Mouse (Mus musculus) layer of hippocampus, adult 9-11 months (tissue): ENCODE data around the gene Sfn.
"Not testable (repeated sequence)": the region's sequence is repeated elsewhere in the genome, so short reads cannot be mapped to it uniquely, and the experiment has no call there.

Source experiments
- DNase-seq: peaks from one replicate; pipeline ENCODE4 v3.0.0; 2022

The Sfn gene

GRCm38 (mm10) chr4:133601721-133602218 lies at the start of gene Sfn:
TSS of gene Sfn (minus strand) at chr4:133602168.
- no peak for DNase-seq

DNA sequence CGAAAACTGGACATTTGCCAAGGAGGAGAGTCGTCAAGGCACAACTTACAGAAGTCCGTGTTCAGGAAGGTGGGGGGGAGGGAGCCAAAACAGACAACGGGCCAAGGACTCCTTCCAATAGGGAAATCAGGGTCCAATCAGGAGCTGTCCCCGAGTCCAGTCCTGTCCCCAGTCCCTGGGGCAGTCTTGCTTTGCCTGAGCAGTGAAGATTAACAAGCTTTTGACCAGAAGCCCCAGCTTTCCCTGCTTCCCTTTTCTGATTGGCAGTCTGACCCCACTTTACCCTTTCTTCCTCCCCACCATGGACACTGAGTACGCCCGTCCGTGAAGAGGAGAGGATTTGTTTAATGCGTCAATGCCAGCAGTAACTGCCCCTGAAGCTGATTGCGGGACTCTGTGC lies 49.5 kb upstream of the Sfn start:
- no peak for DNase-seq

GRCm38 (mm10) chr4:133649989-133650699 lies 48.2 kb upstream of the Sfn start, which contains the start of gene Zdhhc18:
TSS of gene Zdhhc18 (minus strand) at chr4:133650154.
- DNase-seq, result peak; percentile 74

DNA sequence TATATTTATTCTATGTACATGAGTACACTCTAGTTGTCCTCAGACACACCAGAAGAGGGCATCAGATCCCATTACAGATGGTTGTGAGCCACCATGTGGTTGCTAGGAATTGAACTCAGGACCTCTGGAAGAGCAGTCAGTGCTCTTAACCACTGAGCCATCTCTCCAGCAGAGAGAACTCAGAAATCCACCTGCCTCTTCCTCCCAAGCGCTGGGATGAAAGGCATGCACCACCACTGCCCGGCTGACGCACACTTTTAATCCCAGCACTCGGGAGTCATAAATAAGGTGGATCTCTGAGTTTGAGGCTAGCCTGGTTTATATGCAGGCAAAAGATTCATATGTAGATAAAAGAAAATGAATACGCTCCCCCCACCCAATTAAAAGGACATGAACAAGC lies 47.5 kb upstream of the Sfn start:
- not testable (repeated sequence) for DNase-seq

DNA sequence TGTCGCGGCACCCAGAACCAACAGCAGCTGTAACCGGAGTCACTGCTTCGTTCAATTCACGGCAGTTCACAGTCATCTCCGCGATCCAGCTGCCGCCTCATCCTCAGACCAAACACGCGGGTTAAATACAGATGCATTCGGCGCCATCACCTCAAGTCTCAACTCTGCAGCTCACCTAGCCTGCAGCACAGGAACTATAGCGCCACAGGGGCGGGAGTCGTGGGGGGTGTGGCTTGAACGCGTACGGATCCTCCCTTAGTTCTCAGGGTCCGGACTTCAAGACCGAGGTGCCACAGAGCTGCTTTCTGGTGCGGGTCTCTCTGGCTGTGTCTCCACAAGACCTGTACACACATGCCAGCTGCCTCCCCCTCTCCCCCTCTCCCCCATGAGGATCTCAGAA lies 43.7 kb upstream of the Sfn start:
- DNase-seq, result no peak

- DNase-seq, result no peak
These were observed 43.2 kb upstream of the Sfn start for GRCm38 (mm10) chr4:133645195-133645594.

DNA sequence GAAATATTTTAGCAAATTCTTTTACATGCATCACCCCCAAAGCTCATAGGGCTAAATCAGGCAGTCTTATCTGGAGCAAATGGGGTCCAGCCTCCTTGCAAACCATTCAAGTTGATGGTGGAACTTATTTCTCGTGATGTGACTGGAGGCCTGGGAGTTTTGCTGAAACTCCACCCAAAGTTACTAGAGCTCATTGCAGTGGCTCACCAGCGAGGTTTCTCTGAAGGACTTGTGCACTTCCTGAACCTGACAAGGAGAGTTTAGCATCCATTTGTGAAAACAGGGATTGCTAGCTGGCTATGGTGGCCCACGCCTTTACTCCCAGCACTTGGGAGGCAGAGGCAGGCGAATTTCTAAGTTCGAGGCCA lies 32.1 kb upstream of the Sfn start:
- no peak for DNase-seq

DNA sequence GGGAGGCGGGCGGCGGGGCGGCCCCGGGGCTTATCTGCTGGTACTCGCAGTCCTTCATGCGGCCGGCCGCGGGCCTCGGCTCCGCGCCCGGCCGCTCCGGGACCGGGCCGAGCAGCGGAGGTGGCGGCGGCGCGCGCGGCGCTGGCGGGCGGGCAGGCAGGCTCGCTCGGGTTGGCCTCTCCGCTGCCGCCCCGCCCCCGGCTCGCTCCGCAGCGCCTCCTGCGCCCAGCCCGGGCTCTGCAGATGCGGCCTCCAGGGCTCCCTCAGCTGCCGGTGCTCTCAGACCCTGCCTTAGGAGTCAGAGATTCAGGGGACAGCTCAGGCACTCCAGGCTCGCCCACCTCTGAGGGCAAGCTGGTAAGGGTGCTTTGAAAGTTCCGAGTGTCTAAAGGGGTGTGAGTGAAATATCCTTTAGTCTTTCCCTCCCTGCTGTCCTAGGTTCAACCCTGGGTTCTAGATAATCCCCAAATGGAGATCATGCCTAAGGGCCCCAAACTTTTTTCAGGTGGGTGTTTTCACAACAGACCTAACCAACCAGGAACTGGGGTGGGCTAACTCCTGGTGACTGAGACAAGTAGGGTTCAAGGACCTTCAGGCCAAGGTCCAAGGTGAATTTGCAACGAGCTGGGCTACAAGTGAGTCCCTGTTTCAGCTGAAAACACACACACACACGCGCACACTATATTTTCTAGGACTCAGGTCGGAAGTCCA lies 31.5 kb upstream of the Sfn start:
- peak; percentile 85 for DNase-seq

DNA sequence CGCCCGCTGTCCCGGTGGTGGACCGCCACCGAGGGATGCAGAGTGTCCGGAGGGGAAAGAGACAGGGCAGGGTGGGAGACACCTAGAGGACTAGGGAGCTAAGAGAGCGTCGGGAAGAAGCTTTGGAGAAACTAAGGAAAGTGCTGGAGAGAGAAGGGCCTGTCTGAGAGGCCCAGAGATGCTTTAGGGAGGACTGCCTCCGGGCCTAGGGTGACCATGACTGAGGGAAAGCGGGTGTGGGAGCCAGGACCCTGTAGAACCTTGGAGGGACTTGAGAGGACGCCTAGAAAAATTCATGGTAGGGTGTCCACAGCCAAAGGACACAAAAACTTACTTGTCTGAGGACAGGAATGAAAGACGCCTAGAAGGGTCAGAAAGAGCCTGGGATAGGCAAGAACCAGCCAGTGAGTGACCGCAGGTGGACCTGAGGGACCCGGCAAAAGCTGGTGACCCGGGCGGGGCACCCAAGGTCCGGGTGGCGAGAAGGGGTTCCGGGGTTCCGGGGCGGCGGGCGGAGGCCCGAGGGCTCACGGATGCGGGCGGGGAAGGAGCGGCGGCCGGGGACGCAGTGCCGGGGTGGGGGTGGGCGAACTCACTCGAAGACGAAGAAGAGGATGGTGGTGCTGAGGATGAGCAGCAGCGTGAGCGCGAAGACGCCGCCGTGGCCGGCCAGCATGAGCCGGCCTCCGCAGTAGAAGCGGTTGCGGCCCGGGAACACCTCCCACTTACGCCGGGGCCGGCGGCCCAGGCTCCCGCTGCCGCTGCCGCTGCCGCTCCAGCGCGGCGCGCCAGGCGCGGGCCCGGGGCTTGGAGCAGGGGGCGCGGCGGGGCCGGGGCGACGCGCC lies 30.7 kb upstream of the Sfn start:
- no peak for DNase-seq

GRCm38 (mm10) chr4:133631769-133632411 lies 29.9 kb upstream of the Sfn start:
- DNase-seq, result no peak

DNA sequence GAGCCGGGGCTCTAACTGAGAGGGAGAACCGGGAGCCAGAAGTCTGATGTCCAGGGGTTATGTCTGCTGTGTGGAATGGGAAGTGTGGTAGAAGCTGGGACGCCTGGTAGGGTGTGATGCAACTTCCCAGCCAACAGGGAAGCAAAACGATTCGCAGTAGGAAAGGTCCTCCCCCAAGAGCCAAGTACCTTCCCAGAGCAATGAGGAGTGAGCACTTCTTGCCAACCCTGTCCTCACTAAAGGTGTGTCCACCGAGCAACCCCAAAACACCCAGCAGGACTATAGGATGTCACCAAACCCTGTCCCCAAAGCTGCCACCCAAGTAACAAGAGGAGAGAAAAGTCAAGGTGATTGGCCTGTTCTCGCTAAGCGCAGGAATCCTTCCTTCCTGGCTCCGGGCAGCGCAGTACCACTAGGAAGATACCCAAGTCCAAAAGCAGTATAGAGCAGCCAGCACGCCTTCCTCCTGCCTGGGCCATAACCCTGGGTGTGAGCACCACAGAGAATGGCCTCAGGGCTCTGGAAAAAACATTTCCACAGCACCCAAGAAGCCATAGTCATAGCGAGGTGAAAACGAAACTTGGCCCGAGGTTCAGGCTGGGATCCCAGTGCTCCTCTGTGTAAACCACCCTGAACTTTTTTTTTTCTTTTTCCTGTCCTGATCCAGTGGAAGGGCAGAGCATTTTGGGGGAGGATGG lies 29.3 kb upstream of the Sfn start:
- no peak for DNase-seq

- DNase-seq, result no peak
These were observed 28.5 kb upstream of the Sfn start for GRCm38 (mm10) chr4:133630326-133630920.

GRCm38 (mm10) chr4:133629191-133629590 lies 27.2 kb upstream of the Sfn start:
- DNase-seq, result no peak

- DNase-seq, result no peak
These were observed 26.5 kb upstream of the Sfn start for GRCm38 (mm10) chr4:133628517-133628916.

DNA sequence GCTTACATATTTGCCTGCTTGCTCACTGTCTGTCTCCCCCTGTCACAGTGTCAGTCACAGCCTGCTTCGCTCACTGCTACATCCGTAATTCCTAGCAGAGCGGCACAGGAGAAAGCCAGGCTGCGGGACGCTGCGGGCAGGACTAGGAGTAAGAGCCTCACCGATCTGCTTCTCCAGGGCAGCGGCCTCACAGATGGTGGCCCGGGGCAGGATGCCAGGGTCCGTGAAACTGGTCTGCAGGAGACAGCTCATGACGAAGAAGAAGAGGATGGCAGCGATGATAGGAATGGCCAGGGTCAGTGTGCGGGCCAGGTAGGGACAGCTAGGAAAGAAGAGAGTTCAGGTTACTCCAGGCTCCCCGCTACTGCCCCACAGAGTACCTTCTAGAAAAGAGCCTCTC lies 25.1 kb upstream of the Sfn start:
- DNase-seq, result no peak

GRCm38 (mm10) chr4:133626621-133627020 lies 24.7 kb upstream of the Sfn start:
- DNase-seq, result no peak

- no peak for DNase-seq
These were observed 24.3 kb upstream of the Sfn start for GRCm38 (mm10) chr4:133626221-133626620.

DNA sequence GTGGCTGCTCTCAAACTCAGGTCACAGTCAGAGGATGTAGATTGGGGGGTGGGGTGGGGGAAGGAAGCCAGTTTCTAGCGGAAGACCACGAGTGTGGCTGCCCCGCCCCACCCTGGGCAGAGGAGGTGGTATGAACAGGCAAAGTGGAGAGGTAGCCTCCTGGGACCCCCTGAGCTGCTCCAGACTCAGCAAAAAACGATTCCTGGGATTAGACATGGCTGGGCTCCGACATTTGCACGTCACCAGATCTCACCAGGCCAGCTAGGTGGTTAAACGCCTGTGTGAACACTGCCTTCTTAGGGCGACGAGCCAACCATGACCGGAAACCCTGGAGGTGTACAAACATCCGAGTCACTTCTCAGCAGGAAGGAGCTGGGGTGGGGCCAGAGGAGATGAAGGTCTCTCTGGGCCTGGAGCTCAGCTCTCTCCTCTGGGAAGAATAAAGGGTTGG lies 23.7 kb upstream of the Sfn start:
- DNase-seq, result no peak

DNA sequence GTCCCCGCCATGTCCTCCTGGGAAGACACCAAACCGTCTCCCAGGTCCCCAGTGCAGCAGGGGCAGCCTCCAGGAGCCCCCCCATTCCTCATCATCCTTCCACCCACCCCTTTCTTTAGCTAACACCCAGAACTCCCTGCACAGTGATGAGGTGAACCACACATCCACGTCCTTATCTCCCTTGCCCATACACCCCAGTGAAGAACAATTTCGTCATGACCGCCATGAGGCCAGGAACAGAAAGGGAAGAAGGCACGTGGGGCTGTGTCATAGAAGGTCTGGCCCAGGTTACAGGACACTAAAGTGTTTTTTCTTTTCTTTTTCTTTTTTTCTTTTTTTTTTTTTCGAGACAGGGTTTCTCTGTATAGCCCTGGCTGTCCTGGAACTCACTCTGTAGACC lies 22.9 kb upstream of the Sfn start:
- no peak for DNase-seq

DNA sequence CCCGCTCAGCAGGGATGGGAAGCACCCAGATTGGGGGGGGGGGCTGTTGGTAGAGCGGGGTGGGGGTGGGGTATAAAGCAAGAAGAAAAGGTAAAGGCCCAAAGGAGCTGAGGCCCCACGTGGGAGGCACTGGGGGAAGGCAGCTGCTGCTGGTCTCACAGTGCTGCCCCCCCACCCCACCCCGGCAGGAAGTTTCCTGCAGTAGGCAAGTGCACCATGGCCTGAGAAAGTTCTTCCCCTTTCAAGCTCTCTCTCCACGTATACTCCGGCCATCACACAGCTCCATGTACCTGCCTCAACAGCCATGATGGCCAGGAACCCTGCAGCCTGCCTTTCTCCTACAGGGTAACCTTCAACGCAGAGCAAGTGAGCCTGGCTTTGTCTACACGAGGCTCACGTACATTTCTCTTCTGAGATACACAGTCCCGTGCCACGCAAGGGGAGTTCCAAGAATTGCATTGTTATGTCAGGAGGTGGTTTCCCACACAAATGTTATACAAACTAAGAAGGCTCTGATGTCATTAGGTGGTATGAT lies 20.3 kb upstream of the Sfn start:
- DNase-seq, result no peak

DNA sequence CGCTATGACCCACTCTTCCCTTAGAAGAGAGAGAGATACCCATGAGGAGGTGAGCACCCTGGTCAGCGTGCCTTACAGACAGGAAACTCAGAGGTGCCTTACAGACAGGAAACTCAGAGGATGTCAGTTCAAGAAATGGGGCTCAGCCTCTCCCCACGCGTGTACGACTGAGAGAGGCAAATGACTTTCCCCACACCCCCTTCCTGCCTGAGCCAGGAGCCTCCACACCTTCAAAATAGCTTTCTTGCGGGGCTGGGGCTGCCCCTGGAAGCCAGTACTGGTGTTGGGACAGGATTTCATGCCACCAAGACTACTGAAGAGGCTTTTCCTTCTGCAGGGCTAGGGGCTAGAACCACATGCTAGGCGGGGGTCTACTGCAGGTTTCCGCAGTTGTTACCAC lies 18.7 kb upstream of the Sfn start:
- DNase-seq, result no peak
